Mouse (Mus musculus): Measurements from ENCODE around the gene Colgalt2. TPM values are rescaled to one million over a fixed set of nuclear protein-coding genes. Genes with fewer than 3 reads are reported as not detected.

The Colgalt2 gene
- polyA plus RNA-seq, 1 experiment = 7.5 TPM

- no peak for TF ChIP-seq POLR2A (IDR thresholded peaks at IDR 0.05; ENCODE audit: low read depth, low read length)
- TF ChIP-seq CTCF (conservative IDR thresholded peaks at IDR 0.05; ENCODE audit: insufficient read depth, insufficient read length, low read depth, low read length) = no peak
- WGBS = 93% methylated on average over 2 of the region's 2 CpGs
- H3K27me3 ChIP-seq (replicated peaks; ENCODE audit: control insufficient read depth, insufficient read depth, low read length) = no peaks in the 10 kb centered on the region
- peaks cover 19% of the 10 kb centered on the region for H3K36me3 ChIP-seq (ENCODE audit: control insufficient read depth, insufficient read depth, low read length)
- no peak overlapping the region for H3K4me3 ChIP-seq (ENCODE audit: insufficient read depth, low read depth, low read length)
- H3K4me1 ChIP-seq (ENCODE audit: control insufficient read depth, insufficient read depth, low read length) = peaks cover 7% of the 10 kb centered on the region; the same call in 1 of the 2 replicates
- no peak overlapping the region for H3K27ac ChIP-seq (ENCODE audit: insufficient read depth, low read depth, low read length)
- DNase-seq = no peak
These were observed 144.0 kb downstream of the Colgalt2 start for GRCm38 (mm10) chr1:152543449-152544159.

- 76% methylated on average over 13 of the region's 13 CpGs for WGBS
- Histone ChIP-seq H3K36me3 (ENCODE audit: control insufficient read depth, insufficient read depth, low read length) (peaks cover 16% of the 10 kb centered on the region; the same call in 1 of the 2 replicates), H3K27ac (ENCODE audit: insufficient read depth, low read depth, low read length) (peak overlapping the region; percentile 20; the same call in 1 of the 2 replicates), H3K4me1 (ENCODE audit: control insufficient read depth, insufficient read depth, low read length) (peaks cover 7% of the 10 kb centered on the region; the same call in 1 of the 2 replicates), H3K27me3 (replicated peaks; ENCODE audit: control insufficient read depth, insufficient read depth, low read length) (no peaks in the 10 kb centered on the region), H3K4me3 (ENCODE audit: insufficient read depth, low read depth, low read length) (no peak overlapping the region)
- DNase-seq = no peak
- TF ChIP-seq POLR2A (IDR thresholded peaks at IDR 0.05; ENCODE audit: low read depth, low read length) = no peak
- no peak for TF ChIP-seq CTCF (conservative IDR thresholded peaks at IDR 0.05; ENCODE audit: insufficient read depth, insufficient read length, low read depth, low read length)
These were observed 149.6 kb downstream of the Colgalt2 start for GRCm38 (mm10) chr1:152549061-152549738.

GRCm38 (mm10) chr1:152550544-152550943, 150.9 kb downstream of the Colgalt2 start:
- H3K27me3 ChIP-seq (replicated peaks; ENCODE audit: control insufficient read depth, insufficient read depth, low read length) = no peaks in the 10 kb centered on the region
- H3K4me3 ChIP-seq (ENCODE audit: insufficient read depth, low read depth, low read length) = no peak overlapping the region
- peaks cover 17% of the 10 kb centered on the region; the same call in 1 of the 2 replicates for H3K36me3 ChIP-seq (ENCODE audit: control insufficient read depth, insufficient read depth, low read length)
- WGBS = 70% methylated on average over 2 of the region's 2 CpGs
- H3K4me1 ChIP-seq (ENCODE audit: control insufficient read depth, insufficient read depth, low read length) = peaks cover 11% of the 10 kb centered on the region; the same call in 1 of the 2 replicates
- no peak for TF ChIP-seq CTCF (conservative IDR thresholded peaks at IDR 0.05; ENCODE audit: insufficient read depth, insufficient read length, low read depth, low read length)
- TF ChIP-seq POLR2A (IDR thresholded peaks at IDR 0.05; ENCODE audit: low read depth, low read length) = no peak
- DNase-seq = no peak
- no peak overlapping the region for H3K27ac ChIP-seq (ENCODE audit: insufficient read depth, low read depth, low read length)

GRCm38 (mm10) chr1:152550973-152551372, 151.3 kb downstream of the Colgalt2 start:
- Histone ChIP-seq H3K36me3 (ENCODE audit: control insufficient read depth, insufficient read depth, low read length) (peaks cover 21% of the 10 kb centered on the region; the same call in 1 of the 2 replicates), H3K27me3 (replicated peaks; ENCODE audit: control insufficient read depth, insufficient read depth, low read length) (no peaks in the 10 kb centered on the region), H3K4me1 (ENCODE audit: control insufficient read depth, insufficient read depth, low read length) (peaks cover 15% of the 10 kb centered on the region), H3K27ac (ENCODE audit: insufficient read depth, low read depth, low read length) (no peak overlapping the region), H3K4me3 (ENCODE audit: insufficient read depth, low read depth, low read length) (no peak overlapping the region)
- WGBS = 74% methylated on average over 3 of the region's 3 CpGs
- no peak for DNase-seq
- TF ChIP-seq POLR2A (IDR thresholded peaks at IDR 0.05; ENCODE audit: low read depth, low read length) (no peak), CTCF (conservative IDR thresholded peaks at IDR 0.05; ENCODE audit: insufficient read depth, insufficient read length, low read depth, low read length) (no peak)

- no peaks in the 10 kb centered on the region for H3K27me3 ChIP-seq (replicated peaks; ENCODE audit: control insufficient read depth, insufficient read depth, low read length)
- no peak for TF ChIP-seq POLR2A (IDR thresholded peaks at IDR 0.05; ENCODE audit: low read depth, low read length)
- no peak for TF ChIP-seq CTCF (conservative IDR thresholded peaks at IDR 0.05; ENCODE audit: insufficient read depth, insufficient read length, low read depth, low read length)
- peak; percentile 62 for DNase-seq
- peaks cover 23% of the 10 kb centered on the region for H3K4me1 ChIP-seq (ENCODE audit: control insufficient read depth, insufficient read depth, low read length)
- H3K4me3 ChIP-seq (ENCODE audit: insufficient read depth, low read depth, low read length) = no peak overlapping the region
- H3K36me3 ChIP-seq (ENCODE audit: control insufficient read depth, insufficient read depth, low read length) = peaks cover 14% of the 10 kb centered on the region; the same call in 1 of the 2 replicates
- 45% methylated on average over 15 of the region's 15 CpGs for WGBS
- H3K27ac ChIP-seq (ENCODE audit: insufficient read depth, low read depth, low read length) = peak overlapping the region; percentile 88
These were observed 154.4 kb downstream of the Colgalt2 start for GRCm38 (mm10) chr1:152553912-152554547.

GRCm38 (mm10) chr1:152555944-152556573, 156.4 kb downstream of the Colgalt2 start:
- peaks cover 29% of the 10 kb centered on the region for H3K4me1 ChIP-seq (ENCODE audit: control insufficient read depth, insufficient read depth, low read length)
- DNase-seq = peak; percentile 76
- peak overlapping the region; percentile 82 for H3K27ac ChIP-seq (ENCODE audit: insufficient read depth, low read depth, low read length)
- H3K27me3 ChIP-seq (replicated peaks; ENCODE audit: control insufficient read depth, insufficient read depth, low read length) = no peaks in the 10 kb centered on the region
- no peak overlapping the region for H3K4me3 ChIP-seq (ENCODE audit: insufficient read depth, low read depth, low read length)
- TF ChIP-seq CTCF (conservative IDR thresholded peaks at IDR 0.05; ENCODE audit: insufficient read depth, insufficient read length, low read depth, low read length) (no peak), POLR2A (IDR thresholded peaks at IDR 0.05; ENCODE audit: low read depth, low read length) (no peak)
- H3K36me3 ChIP-seq (ENCODE audit: control insufficient read depth, insufficient read depth, low read length) = peaks cover 14% of the 10 kb centered on the region; the same call in 1 of the 2 replicates
- WGBS = 11% methylated on average over 7 of the region's 7 CpGs
